Mouse (Mus musculus) B cell, adult 62 days (primary cell): ENCODE data around the gene Vmn1r183. TPM values are rescaled to one million over a fixed set of nuclear protein-coding genes. Genes with fewer than 3 reads are reported as not detected.

ENCODE experiments used
- total RNA-seq: library from RNA; stranded (reverse); gene quantifications from 4 replicates; pipeline ENCODE4 v1.2.4, GENCODE M21; 2023

The Vmn1r183 gene
- not detected in 4 replicates for total RNA-seq

GRCm38 (mm10) chr7:24052660-24053304 is at the start of gene Vmn1r183:
TSS of gene Vmn1r183 (plus strand) at chr7:24053254.

DNA sequence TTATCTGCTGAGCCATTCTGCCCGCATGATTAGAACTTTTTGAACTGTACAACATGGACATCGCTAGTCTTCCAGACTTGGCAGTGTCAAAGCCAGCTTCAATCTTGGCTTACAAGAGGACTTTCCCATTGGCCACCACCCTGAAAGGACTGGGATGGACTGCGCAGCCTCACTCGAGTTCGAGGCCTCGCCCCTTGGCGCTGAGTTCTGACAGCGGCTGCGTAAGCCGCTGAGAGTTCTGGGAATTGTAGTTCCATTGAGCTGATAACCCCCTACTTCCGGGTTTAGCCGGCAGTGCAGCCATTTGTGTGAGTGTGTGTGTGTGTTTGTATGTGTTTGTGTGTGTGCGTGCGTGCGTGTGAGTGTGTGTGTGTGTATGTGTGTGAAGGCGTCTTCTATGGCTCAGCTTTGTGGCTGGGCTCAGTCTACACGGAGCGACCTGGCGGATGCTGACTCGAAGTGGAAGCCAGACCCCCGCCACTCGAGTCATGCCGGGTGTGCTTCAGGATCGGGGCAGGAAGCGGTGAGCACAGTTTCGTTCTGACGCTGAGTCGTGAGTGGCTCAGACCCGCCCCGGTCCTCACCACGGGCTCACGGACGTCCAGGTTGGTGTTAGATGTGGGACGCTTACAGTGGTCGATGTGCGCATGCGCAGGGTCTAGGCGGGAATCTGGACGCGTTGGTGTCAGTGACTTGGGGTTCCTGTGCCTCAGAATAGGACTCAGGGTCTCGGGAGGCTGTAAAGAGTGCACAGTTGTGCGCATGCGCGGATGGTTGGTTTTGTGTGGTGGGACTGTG is 28.8 kb downstream of the Vmn1r183 start, which contains the start of gene Zfp180:
Gene Zfp180 (plus strand): TSS at position 291 of the 798 bp plus-strand sequence.

DNA sequence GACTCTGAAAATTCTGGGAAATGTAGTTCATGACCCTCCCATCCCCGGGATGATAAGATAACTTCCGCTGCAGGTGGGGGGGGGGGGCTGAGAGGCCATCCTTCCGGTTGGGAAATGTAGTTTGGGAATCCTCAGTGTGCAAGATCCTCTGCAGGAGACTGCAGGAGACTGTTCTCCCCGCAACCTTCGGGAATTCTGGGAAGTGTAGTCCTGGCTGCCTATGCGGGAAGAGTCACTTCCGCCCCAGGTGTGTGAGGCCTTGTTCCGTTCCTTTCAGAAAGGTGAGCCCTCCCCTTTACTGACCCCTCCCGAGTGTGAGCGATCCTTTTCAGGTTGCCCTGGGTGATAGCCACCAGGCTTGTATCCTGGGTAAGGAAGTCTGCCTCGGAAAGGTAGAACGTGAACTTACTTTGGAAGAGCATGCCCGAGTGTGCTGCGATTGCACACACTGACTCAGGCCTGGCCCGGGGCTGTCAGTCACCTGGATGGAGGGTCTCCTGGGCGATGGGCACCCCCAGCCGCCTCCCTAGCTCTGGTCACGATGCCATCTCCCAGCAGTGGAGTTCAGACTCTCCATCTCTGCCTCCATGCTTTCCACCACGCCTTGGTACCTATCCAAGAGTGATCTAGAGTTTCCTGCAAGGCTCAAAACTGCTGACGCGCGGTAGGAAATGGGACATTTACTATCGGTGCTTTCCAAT is 59.3 kb downstream of the Vmn1r183 start, which contains the start of gene Zfp112:
Gene Zfp112 (plus strand): TSS at position 159 of the 701 bp plus-strand sequence.

Other genes starting within 250 kb of the Vmn1r183 start
- gene Vmn1r175, start 242.6 kb upstream of the Vmn1r183 start, total RNA-seq, result not detected in 4 replicates
- gene Vmn1r176, start 215.9 kb upstream of the Vmn1r183 start, total RNA-seq, result not detected in 4 replicates
- gene Vmn1r177, start 186.8 kb upstream of the Vmn1r183 start, total RNA-seq, result not detected in 4 replicates
- gene Vmn1r178, start 161.2 kb upstream of the Vmn1r183 start, total RNA-seq, result not detected in 4 replicates
- gene Vmn1r179, start 126.3 kb upstream of the Vmn1r183 start, total RNA-seq, result not detected in 4 replicates
- not detected in 4 replicates for gene Vmn1r180, start 102.6 kb upstream of the Vmn1r183 start, total RNA-seq
- gene Vmn1r181, start 78.6 kb upstream of the Vmn1r183 start, total RNA-seq, result not detected in 4 replicates
- not detected in 4 replicates for gene V1rd19, start 51.6 kb upstream of the Vmn1r183 start, total RNA-seq
- gene Zfp180, start 28.7 kb downstream of the Vmn1r183 start, total RNA-seq, result 21.0 to 29.1 TPM (median 28.1 TPM) in 4 replicates
- 2.5 to 5.3 TPM (median 4.1 TPM) in 4 replicates for gene Zfp112, start 59.1 kb downstream of the Vmn1r183 start, total RNA-seq
- gene Zfp235, start 80.9 kb downstream of the Vmn1r183 start, total RNA-seq, result 4.9 to 6.3 TPM (median 5.3 TPM) in 4 replicates
- gene Zfp114, start 121.8 kb downstream of the Vmn1r183 start, total RNA-seq, result 0.23 to 0.27 TPM in 2 of 4 replicates, not detected in the others
- gene Zfp111, start 158.2 kb downstream of the Vmn1r183 start, total RNA-seq, result 0.09 TPM in 1 of 4 replicates, not detected in the others
- 1.2 to 1.5 TPM (median 1.4 TPM) in 4 replicates for gene Zfp109, start 184.3 kb downstream of the Vmn1r183 start, total RNA-seq
- gene Zfp108, start 201.5 kb downstream of the Vmn1r183 start, total RNA-seq, result not detected in 4 replicates
- gene Zfp93, start 217.2 kb downstream of the Vmn1r183 start, total RNA-seq, result 0.33 TPM in 2 of 4 replicates, not detected in the others
- 6.4 to 11.4 TPM (median 8.5 TPM) in 4 replicates for gene Zfp61, start 248.0 kb downstream of the Vmn1r183 start, total RNA-seq